Mouse (Mus musculus): Measurements from ENCODE around the gene Ppp1r13b.

The Ppp1r13b gene

GRCm38 (mm10) chr12:111907970-111908681 lies at the start of gene Ppp1r13b:
Gene Ppp1r13b (minus strand): TSS chr12:111908110.
- peak; percentile 81 to 90 for DNase-seq (ENCODE audit: low spot score in 2 of 2)

GRCm38 (mm10) chr12:111956173-111956572 lies 48.3 kb upstream of the Ppp1r13b start:
- DNase-seq (ENCODE audit: low spot score in 2 of 2): no peak

GRCm38 (mm10) chr12:111951701-111952100 lies 43.8 kb upstream of the Ppp1r13b start:
- DNase-seq (ENCODE audit: low spot score in 2 of 2): no peak

- no peak for DNase-seq (ENCODE audit: low spot score in 2 of 2)
Observed at GRCm38 (mm10) chr12:111950486-111950885, 42.6 kb upstream of the Ppp1r13b start.

GRCm38 (mm10) chr12:111946716-111947115 lies 38.8 kb upstream of the Ppp1r13b start:
- peak; percentile 45 to 76 for DNase-seq (ENCODE audit: low spot score in 2 of 2)

- DNase-seq (ENCODE audit: low spot score in 2 of 2): peak; percentile 15 to 20
Observed at GRCm38 (mm10) chr12:111945765-111946655, 38.1 kb upstream of the Ppp1r13b start.

DNA sequence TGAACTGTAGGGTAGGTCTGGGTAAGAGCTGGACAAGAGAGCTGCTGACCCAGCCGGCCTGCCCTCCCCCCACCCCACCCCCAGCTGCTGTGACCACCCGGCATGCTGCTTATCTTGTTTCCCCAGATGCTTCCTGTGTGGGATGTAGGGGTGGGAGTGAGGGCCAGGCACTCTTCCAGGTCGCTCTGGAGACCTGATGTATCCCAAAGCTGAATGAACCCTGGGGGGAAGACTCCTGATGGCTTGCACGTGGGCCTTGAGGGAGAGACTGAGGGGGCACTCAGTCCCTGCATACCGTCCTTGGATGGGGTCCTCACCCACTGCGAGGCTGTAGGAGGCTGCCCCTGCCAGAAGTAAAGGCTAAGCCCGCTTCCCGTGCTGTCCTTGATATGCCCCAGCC lies 37.2 kb upstream of the Ppp1r13b start:
- DNase-seq (ENCODE audit: low spot score in 2 of 2): no peak

DNA sequence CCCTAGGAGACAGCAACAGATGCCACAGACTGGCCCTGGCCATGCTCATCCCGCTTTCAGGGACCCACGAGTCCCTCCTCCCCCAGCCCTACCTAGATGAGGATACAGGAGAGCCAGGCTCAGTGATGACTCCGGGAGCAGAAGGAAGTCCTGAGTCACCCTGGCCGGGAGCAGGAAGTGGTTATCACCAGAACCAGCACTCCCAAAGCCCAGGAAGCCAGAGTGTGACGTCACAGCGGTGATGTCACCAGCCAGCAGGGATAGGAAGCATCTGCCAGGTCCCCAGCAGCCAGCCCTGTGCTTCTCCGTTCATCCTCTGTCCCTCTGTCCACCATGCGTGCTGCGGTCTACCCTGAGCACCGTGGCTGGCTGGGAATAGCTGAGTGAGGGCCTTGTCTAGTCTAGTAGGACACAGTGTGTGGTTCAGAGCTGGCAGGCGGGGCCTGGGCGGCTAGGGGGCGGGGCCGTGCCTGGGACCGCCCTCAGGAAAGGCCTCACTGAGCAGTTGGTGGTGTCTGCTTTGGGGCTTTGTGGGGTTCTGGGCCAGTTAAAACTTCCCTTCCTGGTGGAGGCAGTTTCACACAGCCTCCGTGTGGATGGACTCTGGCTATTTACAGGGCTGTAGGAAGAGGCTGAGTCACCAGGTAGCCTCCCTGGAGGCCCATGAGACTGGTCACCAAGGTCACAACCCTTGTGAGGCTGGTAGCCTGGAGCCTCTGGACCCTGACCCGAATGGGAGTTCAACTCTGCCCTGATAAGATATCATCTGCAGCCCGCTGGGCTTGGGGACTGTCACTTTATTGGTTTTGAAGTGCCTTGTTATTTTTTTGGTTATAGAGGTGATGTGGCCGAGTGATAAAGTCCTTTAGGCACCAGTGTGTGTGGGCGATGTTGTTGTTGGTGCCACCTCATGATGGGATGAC lies 36.4 kb upstream of the Ppp1r13b start:
- DNase-seq (ENCODE audit: low spot score in 2 of 2): peak; percentile 19 to 32

GRCm38 (mm10) chr12:111943421-111944064 lies 35.6 kb upstream of the Ppp1r13b start:
- DNase-seq (ENCODE audit: low spot score in 2 of 2): no peak

DNA sequence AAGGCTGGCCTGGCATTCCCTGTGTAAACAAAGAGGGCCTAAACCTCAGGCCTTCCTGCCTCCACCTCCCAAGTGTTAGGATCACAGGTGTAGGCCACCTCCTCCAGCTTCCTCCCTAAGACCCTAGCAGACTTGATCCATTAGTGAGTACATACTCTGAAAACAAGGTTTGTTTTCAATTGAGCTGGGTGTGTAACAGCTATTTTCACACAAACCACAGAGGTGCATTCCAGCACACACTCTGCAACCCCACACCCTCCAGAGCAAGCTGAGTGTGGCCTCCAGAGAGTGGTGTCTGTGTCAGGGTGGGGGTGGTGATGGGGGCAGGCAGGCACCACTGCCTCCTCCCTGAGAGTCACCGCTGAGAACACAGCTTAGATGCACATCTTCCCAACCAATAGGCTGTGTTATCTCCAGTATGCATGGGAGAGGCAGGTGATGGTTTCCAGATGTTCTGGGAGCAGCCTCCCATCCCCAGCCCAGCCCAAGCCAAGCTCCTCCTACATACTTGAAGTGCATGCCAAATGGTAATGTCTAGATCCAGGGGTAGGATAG lies 30.8 kb upstream of the Ppp1r13b start:
- no peak for DNase-seq (ENCODE audit: low spot score in 2 of 2)

- no peak for DNase-seq (ENCODE audit: low spot score in 2 of 2)
Observed at GRCm38 (mm10) chr12:111936706-111937550, 29.0 kb upstream of the Ppp1r13b start.

DNA sequence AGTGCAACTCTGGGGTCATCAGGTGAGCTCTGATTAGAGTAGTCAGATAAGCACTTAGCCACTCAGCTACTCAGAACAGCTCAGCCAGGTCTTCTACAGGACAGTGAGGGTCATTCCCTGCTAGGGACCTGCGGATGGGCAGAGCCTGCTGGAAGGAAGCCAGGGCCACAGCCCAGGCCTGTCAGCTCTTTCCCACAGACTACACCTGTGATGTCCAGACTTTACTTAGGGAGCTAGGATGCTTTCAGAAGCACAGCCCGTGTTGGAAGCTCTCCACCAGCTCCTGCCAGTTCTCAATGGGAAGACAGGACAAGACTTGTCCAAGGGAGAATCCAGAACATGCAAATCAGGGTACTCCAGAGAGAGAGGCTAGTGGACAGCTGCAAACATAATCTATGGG lies 26.1 kb upstream of the Ppp1r13b start:
- no peak for DNase-seq (ENCODE audit: low spot score in 2 of 2)

DNA sequence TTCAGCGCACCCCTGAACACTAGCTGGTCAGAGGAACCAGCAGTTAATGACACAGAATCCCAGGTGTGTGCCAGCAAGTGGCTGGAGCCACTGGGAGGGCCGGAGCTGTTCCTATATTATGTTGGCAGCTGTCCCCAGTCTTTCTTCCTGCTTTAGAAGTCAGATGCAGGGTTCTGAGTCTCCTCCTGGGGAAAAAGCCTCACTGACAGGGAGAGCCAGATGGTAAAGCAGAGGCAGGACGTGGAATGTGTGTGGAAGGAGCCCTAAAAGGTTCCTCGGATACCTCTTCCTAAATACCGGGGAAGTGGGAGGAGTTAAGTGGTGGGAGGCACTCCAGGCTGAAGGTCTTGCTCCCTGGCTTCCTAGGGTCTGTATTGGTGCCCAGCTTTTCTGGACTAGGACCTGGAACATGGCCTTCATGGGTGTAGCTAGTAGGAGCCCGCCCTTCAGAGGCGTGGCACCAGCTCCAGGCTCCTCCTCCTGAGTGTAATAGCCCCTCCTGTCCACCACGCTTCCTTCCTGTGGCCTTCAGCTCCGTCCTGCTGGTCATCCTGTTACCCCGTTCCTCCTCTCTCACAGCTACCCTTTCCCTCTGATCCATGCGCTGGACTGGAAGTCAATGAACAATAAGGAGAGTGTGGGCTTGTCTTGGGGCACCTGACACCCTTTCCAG lies 25.3 kb upstream of the Ppp1r13b start:
- peak in 1 of 2 experiments; percentile 19 for DNase-seq (ENCODE audit: low spot score in 2 of 2)

- no peak for DNase-seq (ENCODE audit: low spot score in 2 of 2)
Observed at GRCm38 (mm10) chr12:111932513-111932912, 24.6 kb upstream of the Ppp1r13b start.

GRCm38 (mm10) chr12:111931411-111932025 lies 23.6 kb upstream of the Ppp1r13b start:
- DNase-seq (ENCODE audit: low spot score in 2 of 2): no peak

DNA sequence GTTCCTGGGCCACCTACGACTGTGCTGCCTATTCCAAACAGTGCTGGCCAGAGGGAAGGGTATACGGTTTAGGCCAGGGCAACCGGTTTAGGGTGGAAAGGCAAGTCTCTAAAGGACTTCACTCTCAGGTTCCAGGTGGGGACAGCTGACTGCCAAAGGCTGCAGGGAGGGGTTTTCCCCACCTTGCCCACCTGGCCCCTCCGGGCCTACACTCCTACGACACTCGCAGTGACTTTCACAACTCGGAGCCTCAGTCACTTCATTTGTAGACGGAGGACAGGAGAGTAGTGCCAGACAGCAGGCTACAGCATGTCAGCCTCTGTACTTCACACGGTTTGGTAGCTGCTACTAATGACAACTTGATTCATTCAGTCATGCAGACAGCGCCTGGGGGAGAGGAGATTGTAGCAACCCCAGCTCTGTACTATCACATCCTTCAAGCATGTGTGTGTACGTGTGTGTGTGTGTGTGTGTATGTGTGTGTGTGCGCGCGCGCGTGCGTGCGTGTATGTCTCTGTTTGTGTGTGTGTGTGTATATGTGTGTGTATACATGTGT lies 20.6 kb upstream of the Ppp1r13b start:
- no peak for DNase-seq (ENCODE audit: low spot score in 2 of 2)

DNA sequence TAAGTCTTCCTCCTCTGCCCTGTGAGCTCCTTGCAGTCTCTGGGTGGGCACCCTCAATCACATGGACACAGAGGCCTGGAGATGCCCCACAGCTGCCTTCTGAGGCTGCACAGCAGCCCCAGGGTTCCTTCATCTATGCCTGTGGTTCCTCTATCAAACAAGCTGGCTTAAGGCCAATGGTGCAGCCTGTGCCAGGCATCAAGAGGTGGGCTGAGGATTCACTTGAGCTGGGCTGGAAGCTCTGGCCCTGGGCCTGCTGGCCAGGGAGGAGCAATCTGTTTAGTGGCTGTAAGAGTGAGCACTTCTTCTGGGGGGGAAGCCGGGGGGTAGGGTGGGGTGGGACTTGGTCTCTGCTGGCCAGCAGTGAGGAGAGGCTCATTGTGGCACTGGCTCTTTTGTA lies 19.4 kb upstream of the Ppp1r13b start:
- no peak for DNase-seq (ENCODE audit: low spot score in 2 of 2)

- DNase-seq (ENCODE audit: low spot score in 2 of 2): no peak
Observed at GRCm38 (mm10) chr12:111923117-111923516, 15.2 kb upstream of the Ppp1r13b start.

GRCm38 (mm10) chr12:111920046-111920445 lies 12.1 kb upstream of the Ppp1r13b start:
- DNase-seq (ENCODE audit: low spot score in 2 of 2): no peak

Data from natural killer cell, adult 2 months (primary cell).